Mouse (Mus musculus): ENCODE data around the gene Dntt.

- TF ChIP-seq GATA1 (IDR thresholded peaks at IDR 0.05; ENCODE audit: borderline replicate concordance, low read length): no peak
- TF ChIP-seq CTCF (IDR thresholded peaks at IDR 0.05; ENCODE audit: low read depth, low read length): no peak
- TF ChIP-seq POLR2AphosphoS5 (IDR thresholded peaks at IDR 0.05; ENCODE audit: insufficient replicate concordance, low read depth, low read length): no peak
Measured at GRCm38 (mm10) chr19:41035809-41036551, 6.9 kb downstream of the Dntt start.

Measured in G1E (cell line).